Mouse (Mus musculus): ENCODE results near the gene Fam20a.

Gene Fam20a

GRCm38 (mm10) chr11:109652505-109652904 is 69.6 kb downstream of the Fam20a start:
- DNase-seq (ENCODE audit: low read depth), result no peak

DNA sequence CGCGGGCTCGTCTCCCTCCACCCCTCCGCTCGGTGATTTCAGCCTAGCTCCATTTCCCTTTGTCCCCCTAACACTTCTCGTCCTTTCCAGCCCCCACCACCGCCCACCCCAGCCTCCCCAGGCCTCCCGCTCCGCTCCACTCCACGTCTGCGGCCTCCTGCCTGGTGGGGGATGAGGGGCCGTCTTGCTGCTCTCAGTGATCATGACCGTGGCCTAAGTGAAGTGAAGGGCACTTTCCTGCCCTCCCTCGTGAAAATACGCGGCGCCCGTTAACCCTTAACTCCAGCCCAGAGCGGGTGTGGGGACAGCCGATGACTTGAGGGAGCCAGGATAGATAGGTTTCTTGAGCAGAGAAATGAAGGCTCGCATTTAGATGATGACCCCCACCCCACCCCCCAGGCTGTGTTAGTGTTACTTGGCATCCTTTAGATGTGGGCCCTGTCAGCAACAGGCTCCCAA is 70.5 kb downstream of the Fam20a start:
- no peak for DNase-seq (ENCODE audit: low read depth)

- DNase-seq (ENCODE audit: low read depth), result peak; percentile 93
Measured at GRCm38 (mm10) chr11:109650788-109651565, 71.1 kb downstream of the Fam20a start.

DNA sequence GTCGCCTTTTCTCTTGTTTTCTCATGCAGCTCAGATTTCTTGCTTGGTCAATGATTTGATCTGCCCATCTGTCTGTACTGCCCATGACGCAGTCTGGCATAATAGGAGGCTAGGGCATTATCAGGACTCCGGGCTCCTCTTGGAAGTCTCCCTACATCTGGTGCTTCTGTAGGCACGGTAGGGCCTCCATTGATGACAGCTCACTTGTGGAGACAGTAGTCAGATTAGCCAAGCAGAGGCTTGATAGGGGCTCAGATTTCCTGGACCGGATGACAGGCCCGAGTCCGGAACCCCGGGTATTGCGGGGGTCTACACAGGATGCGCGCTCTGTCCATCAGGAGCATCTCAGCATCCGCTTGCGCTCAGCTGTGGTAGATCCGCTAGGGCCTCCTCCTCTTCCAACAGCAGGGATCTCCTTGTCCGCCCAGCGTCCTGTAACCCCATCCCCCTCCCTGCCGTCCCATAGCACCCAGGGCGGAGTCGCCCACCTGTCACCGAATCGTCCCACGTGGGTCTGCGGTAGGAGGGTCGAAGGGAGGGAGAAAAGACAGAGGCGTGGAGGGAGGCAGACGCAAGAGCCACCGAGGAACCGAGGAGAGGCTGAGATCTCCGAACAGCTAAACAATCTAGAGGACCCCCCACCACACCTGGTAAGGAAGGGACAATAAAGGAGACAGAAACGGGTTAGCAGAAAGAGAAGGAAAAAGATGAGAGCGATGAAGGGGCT is 71.9 kb downstream of the Fam20a start:
- DNase-seq (ENCODE audit: low read depth), result peak; percentile 76

- DNase-seq (ENCODE audit: low read depth), result no peak
Measured at GRCm38 (mm10) chr11:109649206-109649605, 72.9 kb downstream of the Fam20a start, which contains the start of gene Prkar1a. Gene Prkar1a (plus strand): TSS chr11:109649405.

DNA sequence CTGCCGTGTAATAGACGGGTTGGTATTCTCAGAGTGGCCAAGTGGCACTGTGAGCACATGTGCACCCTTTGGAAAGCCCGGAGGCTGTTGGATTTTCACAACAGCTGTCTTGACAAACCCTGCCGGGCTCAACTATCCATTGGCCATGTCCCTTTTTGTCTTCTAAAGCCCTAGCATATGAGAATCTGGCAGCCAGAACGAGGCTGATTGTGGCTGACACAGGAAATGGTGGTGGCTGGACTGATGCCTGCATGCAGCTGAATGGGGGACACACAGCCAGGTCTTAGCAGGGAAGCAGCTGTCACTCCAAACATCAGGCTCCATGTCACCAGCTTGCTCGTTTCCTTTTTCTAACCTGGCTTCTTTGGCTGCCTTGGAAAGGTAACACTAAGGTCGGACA is 73.6 kb downstream of the Fam20a start:
- no peak for DNase-seq (ENCODE audit: low read depth)

DNA sequence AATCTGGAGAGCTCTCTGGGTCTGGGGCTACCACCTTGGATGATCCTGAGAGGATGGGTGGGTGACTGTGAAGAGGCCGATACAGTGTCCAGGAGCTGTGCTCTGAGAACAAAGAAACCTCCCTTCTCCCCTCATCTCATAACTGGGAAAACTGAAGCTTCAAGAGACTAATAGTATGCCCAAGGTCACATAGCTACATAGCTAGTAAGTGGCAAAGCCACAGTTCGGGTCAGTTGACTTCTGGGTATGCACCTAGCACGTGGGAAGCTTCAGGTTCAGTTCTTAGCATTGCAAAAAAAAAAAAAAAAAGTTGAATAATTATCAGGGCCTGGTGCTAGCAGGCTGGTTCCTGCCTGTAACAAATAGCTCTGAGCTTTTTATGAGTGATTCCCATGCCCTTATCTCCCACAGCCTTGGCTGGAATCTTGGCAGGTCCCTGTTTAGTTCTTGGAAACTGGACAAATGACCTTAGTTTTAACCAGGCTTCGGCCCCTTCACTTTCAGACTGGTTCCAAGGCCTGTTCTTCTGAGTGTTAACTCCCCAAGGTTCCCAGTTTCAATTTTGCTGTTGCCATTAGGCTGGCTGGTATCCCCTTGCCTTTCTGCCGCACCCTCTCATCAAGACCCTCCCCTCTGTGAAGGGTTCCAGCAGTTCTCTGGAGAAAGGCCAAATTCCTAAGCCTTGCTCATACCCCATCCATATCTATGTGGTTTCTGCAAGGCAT is 80.4 kb downstream of the Fam20a start:
- DNase-seq (ENCODE audit: low read depth), result no peak

DNA sequence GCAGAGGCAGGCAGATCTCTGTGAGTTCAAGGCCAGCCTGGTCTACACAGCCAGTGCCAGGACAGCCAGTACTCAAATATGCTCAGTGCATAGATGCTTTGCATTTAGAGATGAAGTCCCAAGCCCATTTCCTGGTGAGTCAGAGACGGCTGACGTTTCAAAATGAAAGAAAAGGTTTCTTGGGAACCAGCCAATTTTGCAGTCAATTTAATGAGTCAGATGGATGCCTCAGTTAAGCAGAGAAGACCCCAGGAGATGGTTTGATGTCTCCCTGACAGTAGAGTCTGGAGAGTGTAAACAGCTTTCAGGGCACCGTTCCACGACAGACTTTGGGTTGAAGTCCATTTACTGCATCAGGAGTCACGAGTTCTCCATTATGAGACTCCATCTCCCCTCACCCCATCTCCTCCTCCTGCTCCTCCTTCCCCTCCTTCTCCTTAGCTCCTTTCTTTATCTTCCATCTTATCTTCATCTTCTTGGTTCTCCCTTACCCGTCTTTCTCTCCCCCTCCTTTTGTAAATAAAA is 86.1 kb downstream of the Fam20a start:
- DNase-seq (ENCODE audit: low read depth), result no peak

- no peak for DNase-seq (ENCODE audit: low read depth)
Measured at GRCm38 (mm10) chr11:109634928-109635327, 87.2 kb downstream of the Fam20a start.

DNA sequence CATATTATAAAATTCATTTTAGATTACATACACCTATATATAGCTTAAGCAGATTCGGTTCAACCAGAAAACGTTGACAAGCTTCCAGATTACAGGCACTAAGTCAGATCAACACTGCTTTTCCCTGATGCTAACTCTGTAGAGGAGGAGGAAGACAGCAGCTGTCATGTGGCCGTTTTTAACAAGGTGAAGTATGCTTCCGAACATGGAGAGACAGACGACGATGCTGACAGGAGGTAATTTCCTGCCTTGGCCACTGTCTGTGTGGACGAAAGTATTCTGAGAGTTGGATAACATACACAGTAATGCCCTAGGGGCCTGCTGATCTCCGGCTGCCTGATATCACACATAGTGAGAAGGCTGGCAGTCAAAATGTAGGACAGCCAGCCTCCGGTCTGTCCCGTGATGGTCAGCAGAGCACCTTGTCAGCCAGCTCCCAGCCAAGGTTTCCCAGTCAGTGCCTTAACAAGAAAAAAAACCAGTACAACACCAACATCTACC is 93.0 kb downstream of the Fam20a start:
- no peak for DNase-seq (ENCODE audit: low read depth)

GRCm38 (mm10) chr11:109628099-109628498 is 94.0 kb downstream of the Fam20a start:
- DNase-seq (ENCODE audit: low read depth), result no peak

DNA sequence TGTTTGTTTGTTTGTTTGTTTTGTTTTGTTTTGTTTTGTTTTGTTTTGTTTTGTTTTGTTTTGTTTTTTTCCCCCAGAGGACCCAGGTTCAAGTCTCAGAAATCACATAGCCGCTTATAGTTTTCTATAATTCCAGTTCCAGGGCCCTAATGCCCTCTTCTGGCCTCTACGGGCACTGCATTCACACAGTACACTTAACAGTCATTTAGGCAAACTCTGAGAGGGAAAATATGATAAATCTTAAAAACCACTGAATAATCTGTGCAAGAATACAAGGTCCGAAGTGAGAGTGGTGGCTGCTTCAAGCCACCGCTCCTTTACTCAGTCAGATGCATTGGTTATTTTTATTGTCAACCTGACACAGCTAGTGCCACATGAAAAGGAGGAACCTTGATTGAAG is 94.4 kb downstream of the Fam20a start:
- peak; percentile 50 for DNase-seq (ENCODE audit: low read depth)

DNA sequence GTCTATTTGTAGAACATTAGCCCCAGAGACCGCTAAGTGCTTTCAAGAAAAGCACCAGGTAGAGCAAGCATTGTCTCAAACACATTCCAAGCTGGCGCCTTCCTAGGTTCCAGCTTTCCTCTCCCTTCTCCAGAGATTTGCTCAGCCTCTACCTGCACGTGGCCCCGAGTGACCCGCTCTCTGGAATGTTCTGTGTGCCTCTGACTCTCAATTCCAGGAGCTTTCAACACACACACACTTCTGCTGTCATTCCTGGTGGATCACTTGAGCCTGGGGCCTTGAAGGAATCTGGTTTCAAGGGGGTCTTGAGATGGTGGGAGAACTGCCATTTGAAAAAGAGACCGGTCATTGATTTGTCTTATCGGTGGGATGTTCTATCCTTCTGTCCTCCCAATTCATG is 98.8 kb downstream of the Fam20a start:
- DNase-seq (ENCODE audit: low read depth), result no peak

DNA sequence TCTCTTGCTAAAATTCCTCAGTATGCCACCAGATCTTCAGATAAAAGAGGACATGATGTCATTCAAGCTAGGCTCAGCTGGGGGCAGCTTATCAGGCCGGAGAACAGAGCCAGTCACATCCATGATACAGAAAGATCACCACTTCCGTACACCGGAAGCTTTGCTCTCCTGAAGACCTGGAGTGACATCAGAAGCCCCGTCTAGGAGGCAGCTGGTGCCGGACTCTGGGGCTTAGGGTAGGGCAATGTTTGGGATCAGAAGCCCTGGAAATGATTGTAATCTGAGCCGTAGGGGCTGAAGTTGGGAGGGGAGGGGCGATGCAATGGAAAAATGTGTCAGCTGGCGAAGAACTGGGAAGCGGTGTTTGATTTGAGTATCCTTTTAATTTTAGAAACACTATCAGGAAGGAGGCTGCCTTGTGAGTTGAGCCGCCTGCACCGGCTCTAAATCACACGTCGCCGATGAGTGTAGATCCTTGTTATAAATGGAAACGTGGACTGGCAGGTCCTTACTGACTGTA is 99.5 kb downstream of the Fam20a start:
- DNase-seq (ENCODE audit: low read depth), result no peak

DNA sequence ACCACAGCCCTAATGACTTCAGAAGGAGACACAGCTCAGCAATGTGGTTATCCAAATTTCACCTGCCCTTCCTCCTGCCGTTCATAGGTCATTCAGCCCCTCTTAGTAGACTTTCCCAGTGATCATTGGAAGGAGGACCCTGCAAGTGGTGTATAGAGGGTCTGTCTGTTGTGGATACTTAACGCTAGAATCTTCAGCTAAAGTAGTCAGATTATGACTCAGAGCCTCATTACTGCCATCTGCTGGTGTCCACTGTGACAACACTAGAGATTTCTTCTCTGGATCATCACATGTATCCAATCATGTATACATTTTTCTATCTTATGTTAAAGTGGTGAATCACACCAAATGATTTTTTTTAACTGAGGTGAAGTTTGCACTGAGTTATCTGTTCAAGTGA is 100.9 kb downstream of the Fam20a start:
- DNase-seq (ENCODE audit: low read depth), result peak; percentile 86

DNA sequence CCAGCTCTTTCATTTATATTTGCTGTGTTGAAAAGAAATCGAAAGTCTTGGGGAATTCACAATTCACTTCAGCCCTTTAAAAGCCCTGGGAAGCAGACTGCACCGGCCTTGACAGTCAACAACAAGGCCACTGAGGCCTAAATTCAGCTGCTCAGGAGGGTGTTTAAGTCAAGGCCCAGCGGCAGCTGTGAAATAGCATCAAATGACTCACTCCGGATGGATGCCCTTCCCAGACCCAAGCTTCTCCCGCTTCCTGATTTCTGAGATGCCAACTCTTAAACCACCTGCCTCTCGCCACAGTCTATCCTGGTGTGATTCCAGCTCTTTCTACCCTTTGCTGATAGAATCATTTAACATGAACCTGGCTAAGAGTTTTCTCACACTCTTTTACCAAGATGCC is 101.7 kb downstream of the Fam20a start:
- DNase-seq (ENCODE audit: low read depth), result no peak
